In the genomic region with DNA sequence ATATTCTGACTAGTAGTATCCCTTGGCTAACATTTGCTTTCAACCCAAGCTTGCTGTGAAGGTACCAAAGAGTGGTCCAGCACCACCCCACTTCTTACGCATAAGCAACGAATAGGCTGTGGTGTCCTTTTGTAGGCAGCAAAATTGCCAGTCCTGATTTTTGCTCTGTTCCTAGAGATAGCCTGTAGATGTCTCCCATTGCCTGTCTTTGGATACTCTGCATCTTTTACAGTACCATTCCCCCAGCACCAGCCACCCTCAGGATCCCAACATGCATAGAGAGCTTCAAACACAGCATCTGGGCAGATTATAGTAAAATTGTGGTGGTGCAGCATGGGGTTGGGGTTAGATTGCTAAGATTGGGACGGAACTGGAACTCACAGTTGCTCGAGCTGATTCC, we compare ENCODE assay signal across 23 mouse cellular contexts. TPM values are rescaled to one million over a fixed set of nuclear protein-coding genes. Genes with fewer than 3 reads are reported as not detected.
DNase-seq lines count a peak whose midpoint lies in the region; ATAC-seq and TF ChIP-seq lines count a peak whose summit lies in the region.
"Had no signal": no experiment of that assay in that cellular context is flagged by ENCODE, and none has a peak within 500 bp of the region (broad histone marks: within the 10 kb centered on the region; RNA-seq: fewer than 3 reads in every experiment).

No protein-coding gene starts in this region.

- H3K4me2 ChIP-seq in heart, postnatal 0 days (ENCODE audit: low read depth, low read length), result no peak overlapping the region
- H3K4me2 ChIP-seq: heart, embryonic 15.5 days; kidney, embryonic 15.5 days; midbrain, embryonic 15.5 days had no signal

- H3K27ac ChIP-seq in heart, postnatal 0 days (ENCODE audit: low read depth), result no peak overlapping the region
- H3K27ac ChIP-seq in ES-E14 (ENCODE audit: insufficient read depth, low read depth, low read length, poor library complexity, severe bottlenecking), result no peak overlapping the region
- no peak overlapping the region for H3K27ac ChIP-seq in cortical plate, adult 2 months (ENCODE audit: insufficient read depth, low read length)
- H3K27ac ChIP-seq: heart, embryonic 15.5 days; hindbrain, embryonic 10.5 days; kidney, embryonic 15.5 days; limb, embryonic 10.5 days; midbrain, embryonic 15.5 days had no signal

- ATAC-seq in heart, postnatal 0 days (ENCODE audit: insufficient read depth, low read depth), result no peak
- ATAC-seq in granulocyte monocyte progenitor cell, adult 5-6 weeks (replicated peaks; ENCODE audit: poor library complexity, severe bottlenecking), result no peak
- ATAC-seq: forebrain, embryonic 14.5 days; midbrain, embryonic 15.5 days had no signal

- peaks cover 25% of the 10 kb centered on the region for H3K36me3 ChIP-seq in heart, postnatal 0 days (replicated peaks; ENCODE audit: control insufficient read depth, insufficient read depth, low read length)
- H3K36me3 ChIP-seq in ES-E14 (ENCODE audit: control insufficient read depth, insufficient read depth, low read length, poor library complexity, severe bottlenecking), result no peaks in the 10 kb centered on the region; the same call in 1 of the 2 replicates

- no peaks in the 10 kb centered on the region for H3K9me3 ChIP-seq in heart, postnatal 0 days (replicated peaks; ENCODE audit: control insufficient read depth, low read length)
- H3K9me3 ChIP-seq in ES-E14 (ENCODE audit: control insufficient read depth, insufficient read depth, low read depth, low read length), result no peaks in the 10 kb centered on the region
- H3K9me3 ChIP-seq: G1E; heart, embryonic 15.5 days; hindbrain, embryonic 10.5 days; kidney, embryonic 15.5 days; limb, embryonic 10.5 days; midbrain, embryonic 15.5 days had no signal

- peak; percentile 12; the same call in 1 of the 2 replicates for TF ChIP-seq CTCF in heart, postnatal 0 days (IDR thresholded peaks at IDR 0.05; ENCODE audit: low read depth)
- TF ChIP-seq CTCF in cortical plate, adult 2 months (IDR thresholded peaks at IDR 0.05; ENCODE audit: extremely low read depth, insufficient read depth, low read length), result peak; percentile 31; the same call in 1 of the 2 replicates

- TF ChIP-seq POLR2A in cortical plate, adult 2 months (IDR thresholded peaks at IDR 0.05; ENCODE audit: extremely low read depth, insufficient read depth, low read length), result no peak

- in situ Hi-C loops in ES-E14 (cut with MboI; ENCODE audit: low sequenced_read_pairs in 2 of 2, unreplicated experiment in 2 of 2), result loop anchor here (5.0 to 10.0 kb wide), 2 partner anchors 144 to 147 kb away; no protein-coding TSS in a partner anchor

- WGBS in heart, postnatal 0 days, result 69% methylated on average over 4 of the region's 4 CpGs

- intact Hi-C loops in left cerebral cortex, postnatal 14 days (cut with DNase I), result no loop called here

- TF ChIP-seq EP300 in heart, postnatal 0 days (IDR thresholded peaks at IDR 0.05; ENCODE audit: low read depth), result no peak

- no peak overlapping the region for H3K9ac ChIP-seq in heart, postnatal 0 days (replicated peaks; ENCODE audit: low read depth, low read length)
- no peak overlapping the region for H3K9ac ChIP-seq in ES-E14 (ENCODE audit: insufficient read depth, low read depth, low read length, poor library complexity, severe bottlenecking)
- H3K9ac ChIP-seq: heart, embryonic 15.5 days; kidney, embryonic 15.5 days; midbrain, embryonic 15.5 days had no signal

- H3K4me1 ChIP-seq in heart, postnatal 0 days (ENCODE audit: control insufficient read depth, insufficient read depth), result 0 out of 2 replicates have a peak, but pooled peaks cover 6% of the 10 kb centered on the region
- H3K4me1 ChIP-seq in ES-E14 (ENCODE audit: control insufficient read depth in 2 of 2, insufficient read depth in 2 of 2, low read length in 2 of 2, poor library complexity in 1 of 2), result peaks cover 0 to 18% of the 10 kb centered on the region in 2 experiments; a peak in 2 of 4 replicates
- H3K4me1 ChIP-seq in cortical plate, adult 2 months (ENCODE audit: control insufficient read depth, insufficient read depth, low read length), result no peaks in the 10 kb centered on the region
- H3K4me1 ChIP-seq: midbrain, embryonic 15.5 days had no signal

- no peak for DNase-seq in heart, postnatal 0 days (ENCODE audit: low spot score)
- no peak for DNase-seq in heart, adult 8-10 months (ENCODE audit: low spot score)
- peak; percentile 18 to 40 for DNase-seq in left cerebral cortex, postnatal 14 days (ENCODE audit: low spot score in 2 of 2)
- no peak for DNase-seq in left cerebral cortex, adult 11 months (ENCODE audit: low spot score)
- no peak for DNase-seq in ES-E14 (ENCODE audit: low read depth, low spot score)
- DNase-seq: adrenal gland, postnatal 25 days; cerebellum, adult 11-12 months; layer of hippocampus, postnatal 36 days; lung, adult 2 months; right cerebral cortex, postnatal 4 days had no signal

- no peaks in the 10 kb centered on the region for H3K27me3 ChIP-seq in heart, postnatal 0 days (ENCODE audit: control insufficient read depth, insufficient read depth, low read length)
- H3K27me3 ChIP-seq: heart, embryonic 15.5 days; kidney, embryonic 15.5 days; midbrain, embryonic 15.5 days had no signal

- no peak overlapping the region for H3K4me3 ChIP-seq in heart, postnatal 0 days (ENCODE audit: low read depth, low read length)
- no peak overlapping the region for H3K4me3 ChIP-seq in ES-E14 (ENCODE audit: insufficient read depth in 1 of 2, low read depth in 1 of 2, low read length in 2 of 2, poor library complexity in 1 of 2, severe bottlenecking in 1 of 2)
- no peak overlapping the region for H3K4me3 ChIP-seq in cortical plate, adult 2 months (ENCODE audit: insufficient read depth, low read length)
- H3K4me3 ChIP-seq: heart, embryonic 15.5 days; hindbrain, embryonic 10.5 days; kidney, embryonic 15.5 days; limb, embryonic 10.5 days; megakaryocyte, embryonic 14.5 days; midbrain, embryonic 15.5 days had no signal

TF ChIP-seq in ES-E14, 5 proteins besides CTCF, POLR2A, EP300 and RAD21:
- TF ChIP-seq HCFC1 (IDR thresholded peaks at IDR 0.05; ENCODE audit: borderline replicate concordance, insufficient read depth, low read length) (no peak), MAFK (IDR thresholded peaks at IDR 0.05; ENCODE audit: insufficient read depth, low read depth, low read length) (no peak), ZC3H11A (IDR thresholded peaks at IDR 0.05; ENCODE audit: borderline replicate concordance, low read depth, low read length) (0 out of 2 replicates have a peak, but pooled peaks have one; percentile 6)

RNA-seq across cellular contexts. Expression of gene Pkd1l1, which starts 15.0 kb away (rescaled TPM):
- total RNA-seq in heart, postnatal 0 days (2014; rRNA removed; ENCODE audit: low replicate concordance), result not detected in 2 replicates
- 0.01 TPM in 1 of 2 replicates, not detected in the other for polyA plus RNA-seq in heart, postnatal 0 days (2015; fragmentation: Nextera tagmentation; extraction: Ambion mirVana)
- total RNA-seq in heart, adult 8-10 months (2022), result not detected
- total RNA-seq in left cerebral cortex, postnatal 14 days (2021), result under 1 TPM in 1 of 2 experiments, not detected in 1; 0.04 TPM
- total RNA-seq in ES-E14 (2012; rRNA removed), result 0.32 and 0.58 TPM in 2 replicates
- polyA plus RNA-seq in cortical plate, adult 2 months (2012; rRNA removed), result 0.06 TPM in 2 replicates
- total RNA-seq in granulocyte monocyte progenitor cell, adult 5-6 weeks (2014; fragmentation: Nextera tagmentation), result 0.11 TPM in 1 of 2 replicates, not detected in the other
- not detected in 2 replicates for total RNA-seq in granulocyte monocyte progenitor cell, adult 5-6 weeks (2017)
- total RNA-seq: gastrocnemius, adult 18-20 months; liver, adult 2 months had no signal
- polyA plus RNA-seq: embryonic facial prominence, embryonic 11.5 days; G1E; heart, embryonic 15.5 days; limb, embryonic 10.5 days had no signal

RNA-seq across cellular contexts. Expression of gene Hus1, which starts 22.9 kb away (rescaled TPM):
- 13.7 and 14.4 TPM in 2 replicates for total RNA-seq in heart, postnatal 0 days (2014; rRNA removed; ENCODE audit: low replicate concordance)
- polyA plus RNA-seq in heart, postnatal 0 days (2015; fragmentation: Nextera tagmentation; extraction: Ambion mirVana), result 8.1 and 8.4 TPM in 2 replicates
- total RNA-seq in heart, adult 8-10 months (2022), result 10 to 100 TPM in 3 of 4 experiments, 1 to 10 TPM in 1; 9.7 to 11.0 (median 10.6) TPM
- 10 to 100 TPM; 10.9 to 12.6 TPM for total RNA-seq in left cerebral cortex, postnatal 14 days (2021)
- 26.6 and 27.4 TPM in 2 replicates for total RNA-seq in ES-E14 (2012; rRNA removed)
- polyA plus RNA-seq in cortical plate, adult 2 months (2012; rRNA removed), result 12.1 and 12.8 TPM in 2 replicates
- total RNA-seq in granulocyte monocyte progenitor cell, adult 5-6 weeks (2014; fragmentation: Nextera tagmentation), result 19.7 and 29.7 TPM in 2 replicates
- total RNA-seq in granulocyte monocyte progenitor cell, adult 5-6 weeks (2017), result 15.9 and 28.6 TPM in 2 replicates

Comparison
In these comparisons a context has a peak if more than half of its experiments do, and no peak if none do; other contexts are left out.
1. DNase-seq: peak in left cerebral cortex, postnatal 14 days (2 of 2); none in heart, postnatal 0 days (single experiment), heart, adult 8-10 months (single experiment), left cerebral cortex, adult 11 months (single experiment) and ES-E14 (single experiment).